Mouse (Mus musculus): Measurements from ENCODE around the gene Cnmd. TPM values are rescaled to one million over a fixed set of nuclear protein-coding genes. Genes with fewer than 3 reads are reported as not detected.

The Cnmd gene
- polyA plus RNA-seq, 1 experiment from 2014 or later, result 8.6 TPM

DNA sequence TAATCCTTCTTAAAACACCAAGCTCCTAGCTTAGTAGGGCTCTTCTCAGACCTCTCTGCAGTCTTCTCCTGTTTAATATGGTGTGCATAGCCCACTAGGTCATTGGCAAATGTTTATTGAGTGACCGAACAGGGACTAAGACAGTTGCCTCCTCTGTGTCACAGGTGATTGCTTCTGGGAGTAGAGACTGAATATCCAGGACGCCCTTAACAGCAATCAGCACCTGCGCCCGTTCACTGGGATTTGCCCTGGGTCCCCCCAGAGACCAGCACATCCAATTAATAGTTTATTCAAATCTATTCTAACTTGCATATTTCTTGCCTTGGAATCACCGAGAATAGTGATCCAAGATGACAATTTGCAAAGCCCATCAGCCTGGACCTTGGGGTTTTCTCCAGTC is 10.6 kb upstream of the Cnmd start:
- Histone ChIP-seq H3K4me1 (peaks cover 29% of the 10 kb centered on the region), H3K4me2 (no peak overlapping the region), H3K9me3 (no peaks in the 10 kb centered on the region), H3K4me3 (replicated peaks) (no peak overlapping the region), H3K27ac (no peak overlapping the region; the same call in 1 of the 2 replicates), H3K36me3 (replicated peaks) (no peaks in the 10 kb centered on the region), H3K27me3 (no peaks in the 10 kb centered on the region), H3K9ac (no peak overlapping the region)
- 77% methylated on average over 5 of the region's 5 CpGs for WGBS
- no peak for ATAC-seq (ENCODE audit: low FRiP score)

DNA sequence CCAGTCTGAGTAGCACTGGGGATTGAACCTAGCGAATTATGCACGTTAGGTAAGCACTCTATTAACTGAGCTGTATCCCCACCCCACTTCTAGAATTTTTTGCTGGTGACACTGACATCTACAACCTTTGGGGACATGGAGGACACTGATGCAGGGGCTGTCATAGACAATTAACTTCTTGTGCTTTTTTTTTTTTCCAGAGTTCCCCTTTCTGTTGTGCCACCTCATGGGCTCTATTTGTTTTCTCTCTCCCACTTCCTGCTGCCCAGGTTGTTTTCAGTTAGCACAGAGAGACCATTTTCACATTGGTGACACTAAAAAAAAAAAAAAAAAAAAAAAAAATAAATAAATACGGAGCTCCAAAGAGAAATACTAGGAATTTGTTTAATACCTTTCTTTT is 9.0 kb upstream of the Cnmd start:
- WGBS, result 85% methylated on average over 3 of the region's 3 CpGs
- H3K27me3 ChIP-seq, result no peaks in the 10 kb centered on the region
- no peak overlapping the region for H3K4me3 ChIP-seq (replicated peaks)
- no peak overlapping the region for H3K27ac ChIP-seq
- ATAC-seq (ENCODE audit: low FRiP score), result no peak
- no peak overlapping the region for H3K4me2 ChIP-seq
- H3K36me3 ChIP-seq (replicated peaks), result no peaks in the 10 kb centered on the region
- H3K9me3 ChIP-seq, result no peaks in the 10 kb centered on the region
- H3K4me1 ChIP-seq, result peaks cover 16% of the 10 kb centered on the region
- H3K9ac ChIP-seq, result no peak overlapping the region

DNA sequence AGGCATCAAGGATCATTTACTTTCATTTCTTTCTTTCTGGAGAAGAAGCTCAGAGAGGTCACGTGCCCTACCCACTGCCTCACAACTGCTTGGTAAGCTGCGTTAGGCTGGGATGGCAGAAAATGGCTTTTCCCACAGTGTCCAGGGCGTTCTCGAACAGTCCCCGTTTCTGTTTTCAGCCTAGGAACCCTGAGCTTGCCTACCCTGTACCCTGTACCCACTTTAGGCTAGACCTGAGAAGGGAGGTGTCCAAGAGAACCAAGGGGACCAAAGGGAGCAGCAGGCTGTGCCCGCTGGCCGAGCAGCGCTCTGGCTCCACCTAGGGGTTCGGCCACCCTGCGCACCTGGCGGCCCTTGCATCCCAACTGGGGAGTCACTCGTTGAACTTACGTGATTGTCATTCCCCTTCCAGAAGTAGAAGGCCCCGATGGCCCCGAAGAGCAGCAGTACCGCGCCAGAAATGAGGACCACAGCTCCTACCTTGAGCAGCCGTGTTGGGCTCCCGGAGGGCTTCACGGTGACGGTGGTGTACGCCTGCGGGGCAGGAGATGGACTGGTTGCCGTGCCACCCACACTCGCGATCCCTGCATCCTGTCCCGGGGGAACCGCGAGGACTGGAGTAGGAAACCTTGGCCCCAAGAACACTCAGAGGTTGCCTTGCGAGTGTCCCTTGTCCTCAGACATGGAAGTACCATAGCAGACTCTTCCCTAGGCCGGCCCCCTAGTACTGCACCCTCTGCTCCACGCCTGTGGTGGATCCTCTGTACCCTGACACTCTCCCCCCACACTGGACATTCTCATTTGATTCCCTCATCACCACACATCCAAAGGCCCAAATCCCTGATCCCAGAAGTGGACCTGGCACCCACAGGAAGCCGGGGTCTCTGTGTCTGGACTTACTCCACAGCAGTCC is 709 bp downstream of the Cnmd start:
- H3K4me2 ChIP-seq, result peak overlapping the region; percentile 48
- peaks cover 10% of the 10 kb centered on the region; the same call in 1 of the 2 replicates for H3K27me3 ChIP-seq
- no peak overlapping the region for H3K9ac ChIP-seq
- ATAC-seq (ENCODE audit: low FRiP score), result peak; percentile 87
- peaks cover 15% of the 10 kb centered on the region for H3K4me1 ChIP-seq
- H3K36me3 ChIP-seq (replicated peaks), result no peaks in the 10 kb centered on the region
- WGBS, result 18% methylated on average over 33 of the region's 33 CpGs
- no peaks in the 10 kb centered on the region for H3K9me3 ChIP-seq
- no peak overlapping the region for H3K27ac ChIP-seq
- peak overlapping the region; percentile 24 for H3K4me3 ChIP-seq (replicated peaks)

DNA sequence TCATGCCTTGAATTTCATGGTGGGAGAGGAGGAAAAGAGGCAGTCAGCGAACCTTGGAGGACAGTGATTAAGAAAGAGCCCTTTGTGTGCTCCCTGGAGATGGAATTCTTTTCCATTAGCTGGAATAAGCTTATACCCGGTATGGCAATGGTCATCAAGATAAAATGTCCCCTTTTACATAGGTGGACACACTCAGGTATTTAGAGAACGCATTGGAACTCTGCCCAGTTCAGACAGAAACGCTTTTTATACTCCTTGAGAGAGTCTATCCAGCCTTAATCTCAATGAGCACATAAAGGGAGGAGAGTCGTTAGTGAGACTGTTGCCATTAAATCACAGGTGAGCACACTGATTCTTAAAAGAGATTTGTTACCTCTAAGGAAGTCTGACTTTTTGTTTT is 1.5 kb downstream of the Cnmd start:
- no peak overlapping the region for H3K27ac ChIP-seq
- 37% methylated on average over 5 of the region's 5 CpGs for WGBS
- H3K9me3 ChIP-seq, result no peaks in the 10 kb centered on the region
- no peak overlapping the region for H3K4me3 ChIP-seq (replicated peaks)
- H3K4me2 ChIP-seq, result no peak overlapping the region
- H3K9ac ChIP-seq, result no peak overlapping the region
- H3K4me1 ChIP-seq, result peaks cover 15% of the 10 kb centered on the region
- peaks cover 10% of the 10 kb centered on the region; the same call in 1 of the 2 replicates for H3K27me3 ChIP-seq
- ATAC-seq (ENCODE audit: low FRiP score), result no peak
- no peaks in the 10 kb centered on the region for H3K36me3 ChIP-seq (replicated peaks)

DNA sequence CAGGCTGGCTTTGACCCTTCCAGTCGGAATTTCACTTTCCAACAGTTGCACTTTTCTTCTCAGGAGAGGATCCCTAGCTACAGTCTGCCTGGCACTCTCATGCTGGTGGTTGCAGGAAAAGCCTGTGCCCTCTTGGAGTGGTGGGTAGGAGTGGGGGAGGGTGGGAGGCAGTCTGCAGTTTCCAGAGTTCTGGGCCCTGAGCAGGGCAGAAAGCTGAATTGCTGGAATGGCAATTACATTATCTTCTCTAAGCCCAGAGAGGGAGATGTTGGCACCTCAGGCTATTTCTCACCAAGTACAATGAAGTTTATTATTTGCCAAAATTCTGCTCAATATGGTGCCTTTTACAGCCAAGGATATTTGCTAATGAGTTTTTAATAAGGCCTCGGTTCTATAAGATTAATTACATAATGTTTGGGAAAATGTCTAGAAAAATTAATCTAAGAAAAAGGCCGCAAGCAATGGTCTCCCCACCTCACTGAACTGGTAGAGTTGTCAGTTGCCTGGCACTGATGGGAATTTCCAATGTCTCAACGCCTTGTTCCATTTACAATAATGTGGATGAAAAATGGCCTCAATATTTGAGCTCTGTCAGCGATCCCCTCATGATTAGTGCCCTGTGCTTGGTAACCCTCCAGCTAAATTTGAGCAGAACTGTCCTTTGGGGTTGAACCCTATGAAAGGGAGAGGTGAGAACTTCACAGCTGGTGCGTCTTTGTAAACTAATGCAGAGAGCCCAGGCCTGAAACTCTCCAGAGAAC is 3.0 kb downstream of the Cnmd start:
- peaks cover 10% of the 10 kb centered on the region; the same call in 1 of the 2 replicates for H3K27me3 ChIP-seq
- WGBS, result 84% methylated on average over 6 of the region's 6 CpGs
- H3K4me1 ChIP-seq, result peaks cover 15% of the 10 kb centered on the region
- no peak for ATAC-seq (ENCODE audit: low FRiP score)
- H3K4me2 ChIP-seq, result no peak overlapping the region
- H3K36me3 ChIP-seq (replicated peaks), result no peaks in the 10 kb centered on the region
- no peak overlapping the region for H3K27ac ChIP-seq
- no peak overlapping the region for H3K9ac ChIP-seq
- H3K4me3 ChIP-seq (replicated peaks), result no peak overlapping the region
- H3K9me3 ChIP-seq, result no peaks in the 10 kb centered on the region

DNA sequence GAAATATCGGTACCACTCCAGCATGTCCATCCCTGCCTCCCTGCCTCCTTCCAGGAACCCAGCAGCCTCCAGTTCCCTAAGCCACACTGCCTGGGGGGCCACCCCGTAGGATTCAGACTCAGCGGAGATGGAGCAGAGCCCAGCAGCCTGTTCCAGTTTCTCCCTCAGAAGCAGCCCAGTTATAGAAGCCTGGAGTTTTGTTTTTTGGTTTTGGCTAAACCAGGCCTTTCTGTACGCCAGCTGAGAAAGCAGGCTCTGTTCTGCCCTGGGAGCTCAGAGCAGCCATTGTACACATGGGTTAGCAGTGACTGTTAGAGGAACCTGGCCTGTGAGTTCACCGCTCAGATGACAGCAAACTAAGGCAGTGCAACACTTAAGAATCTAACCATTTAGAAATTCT is 3.7 kb downstream of the Cnmd start:
- 80% methylated on average over 5 of the region's 5 CpGs for WGBS
- peaks cover 10% of the 10 kb centered on the region; the same call in 1 of the 2 replicates for H3K27me3 ChIP-seq
- H3K4me3 ChIP-seq (replicated peaks), result no peak overlapping the region
- H3K4me2 ChIP-seq, result no peak overlapping the region
- no peaks in the 10 kb centered on the region for H3K9me3 ChIP-seq
- H3K27ac ChIP-seq, result no peak overlapping the region
- ATAC-seq (ENCODE audit: low FRiP score), result no peak
- no peaks in the 10 kb centered on the region for H3K36me3 ChIP-seq (replicated peaks)
- peaks cover 15% of the 10 kb centered on the region for H3K4me1 ChIP-seq
- no peak overlapping the region for H3K9ac ChIP-seq

DNA sequence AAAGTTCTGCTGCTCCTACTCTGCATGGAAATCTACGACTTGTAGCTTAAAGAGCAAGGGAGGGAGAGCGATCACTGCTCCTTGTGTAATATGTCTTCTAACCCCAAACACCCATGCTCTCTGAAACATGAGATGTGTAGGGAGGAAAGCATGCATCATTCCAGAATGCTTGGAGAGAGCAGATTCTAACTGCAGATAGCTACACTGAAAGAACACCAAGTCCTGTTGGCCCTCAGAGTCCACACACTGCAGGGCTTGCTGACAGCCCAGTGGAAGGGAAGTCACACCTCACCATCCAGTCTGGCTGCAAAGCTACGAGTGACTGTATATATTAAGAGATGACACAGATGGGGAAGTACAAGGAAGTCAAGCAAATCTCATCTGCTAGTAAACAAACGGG is 9.3 kb downstream of the Cnmd start:
- H3K27ac ChIP-seq, result no peak overlapping the region
- ATAC-seq (ENCODE audit: low FRiP score), result no peak
- no peaks in the 10 kb centered on the region for H3K9me3 ChIP-seq
- no peak overlapping the region for H3K4me2 ChIP-seq
- H3K36me3 ChIP-seq (replicated peaks), result no peaks in the 10 kb centered on the region
- no peaks in the 10 kb centered on the region for H3K27me3 ChIP-seq
- H3K9ac ChIP-seq, result no peak overlapping the region
- no peaks in the 10 kb centered on the region for H3K4me1 ChIP-seq
- 81% methylated on average over 4 of the region's 4 CpGs for WGBS
- H3K4me3 ChIP-seq (replicated peaks), result no peak overlapping the region

DNA sequence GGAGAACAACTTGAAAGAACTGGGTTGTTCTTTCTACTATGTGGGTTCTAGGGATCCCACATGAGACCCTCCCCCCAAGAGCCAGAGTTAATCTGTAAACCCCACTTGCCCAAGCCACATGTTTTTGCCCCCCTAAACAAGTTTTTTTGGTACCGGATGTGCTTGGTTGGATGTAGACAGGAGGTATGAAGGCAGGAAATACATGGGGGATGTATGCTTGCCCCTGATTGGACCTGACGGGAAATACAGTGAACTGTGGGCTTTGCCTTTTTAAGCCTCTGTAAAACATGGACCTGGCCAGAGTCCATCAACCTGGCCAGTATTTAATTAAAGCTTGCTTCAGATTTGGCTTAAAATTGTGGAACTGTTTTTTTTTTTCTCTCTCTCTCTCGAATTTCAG is 12.3 kb downstream of the Cnmd start:
- Histone ChIP-seq H3K4me1 (peaks cover 8% of the 10 kb centered on the region), H3K36me3 (replicated peaks) (no peaks in the 10 kb centered on the region), H3K4me2 (no peak overlapping the region), H3K9ac (no peak overlapping the region), H3K4me3 (replicated peaks) (no peak overlapping the region), H3K27me3 (no peaks in the 10 kb centered on the region), H3K9me3 (no peaks in the 10 kb centered on the region), H3K27ac (no peak overlapping the region)
- WGBS, result 84% methylated on average over 3 of the region's 3 CpGs
- ATAC-seq (ENCODE audit: low FRiP score), result no peak

DNA sequence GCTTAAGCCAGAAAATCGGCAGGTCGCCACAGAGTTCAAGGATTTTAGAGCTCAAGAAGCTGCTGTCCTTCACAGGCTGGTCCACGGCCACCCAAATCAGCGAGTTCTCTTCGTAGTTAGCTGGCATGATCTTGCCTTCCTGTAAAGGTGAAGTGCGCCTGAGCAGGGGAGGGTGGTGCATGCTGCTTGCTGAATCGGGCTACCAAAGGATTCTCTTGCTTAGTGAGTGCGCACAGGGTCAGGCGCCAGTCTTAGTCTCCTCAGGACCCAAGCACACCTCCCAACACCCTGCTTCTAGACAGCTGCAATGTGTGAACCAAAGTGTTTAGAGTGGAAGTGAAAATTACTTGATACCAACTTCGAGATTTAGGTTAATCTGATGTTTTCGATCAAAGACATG is 16.6 kb downstream of the Cnmd start:
- no peak for ATAC-seq (ENCODE audit: low FRiP score)
- no peak overlapping the region for H3K27ac ChIP-seq

DNA sequence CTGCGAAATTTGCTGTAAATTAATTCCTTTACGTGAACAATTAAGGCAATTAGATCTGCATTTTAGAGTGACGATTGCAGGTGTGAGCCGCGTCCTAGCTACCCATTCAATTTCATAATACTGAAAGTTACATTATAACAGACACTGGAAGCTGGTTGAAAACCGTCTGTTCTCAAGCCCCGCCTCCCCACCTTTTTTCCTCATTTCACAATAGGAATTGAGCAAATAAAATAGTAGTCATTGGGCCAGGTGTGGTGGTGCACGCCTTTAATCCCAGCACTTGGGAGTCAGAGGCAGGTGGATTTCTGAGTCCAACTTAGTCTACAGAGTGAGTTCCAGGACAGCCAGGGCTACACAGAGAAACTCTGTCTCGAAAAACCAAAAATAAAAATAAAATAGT is 19.9 kb downstream of the Cnmd start:
- H3K36me3 ChIP-seq (replicated peaks), result no peaks in the 10 kb centered on the region
- WGBS, result 79% methylated on average over 9 of the region's 9 CpGs
- no peak overlapping the region for H3K4me2 ChIP-seq
- peaks cover 10% of the 10 kb centered on the region for H3K4me1 ChIP-seq
- no peak for ATAC-seq (ENCODE audit: low FRiP score)
- H3K27me3 ChIP-seq, result no peaks in the 10 kb centered on the region
- no peak overlapping the region for H3K4me3 ChIP-seq (replicated peaks)
- H3K27ac ChIP-seq, result no peak overlapping the region
- H3K9me3 ChIP-seq, result no peaks in the 10 kb centered on the region
- no peak overlapping the region for H3K9ac ChIP-seq

More for the DNA sequence above, 16.6 kb downstream of the Cnmd start:
- H3K4me2 ChIP-seq, result no peak overlapping the region
- no peaks in the 10 kb centered on the region for H3K27me3 ChIP-seq
- H3K4me3 ChIP-seq (replicated peaks), result no peak overlapping the region
- WGBS, result 40% methylated on average over 11 of the region's 11 CpGs
- no peaks in the 10 kb centered on the region for H3K36me3 ChIP-seq (replicated peaks)
- H3K4me1 ChIP-seq, result peaks cover 10% of the 10 kb centered on the region
- no peaks in the 10 kb centered on the region for H3K9me3 ChIP-seq
- no peak overlapping the region for H3K9ac ChIP-seq

DNA sequence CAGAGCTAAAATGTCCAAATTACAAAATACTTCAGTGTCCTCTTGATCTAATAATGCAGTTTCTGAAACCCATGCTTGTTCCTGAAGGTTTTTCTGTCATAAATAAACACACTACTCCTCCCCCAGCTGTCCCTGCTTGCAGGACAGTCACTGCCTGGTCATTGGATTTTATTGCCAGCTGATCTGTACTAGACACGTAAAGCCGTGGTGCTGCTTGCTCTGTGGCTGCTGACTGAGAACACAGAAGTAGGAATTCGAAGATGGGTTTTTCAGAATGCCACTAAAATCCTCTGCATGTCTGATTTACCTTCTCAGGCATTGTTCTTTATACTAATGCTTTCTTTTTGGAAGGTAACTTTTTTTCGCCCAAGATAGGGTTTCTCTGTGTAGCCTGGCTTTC is 25.2 kb downstream of the Cnmd start:
- Histone ChIP-seq H3K4me2 (no peak overlapping the region), H3K9me3 (no peaks in the 10 kb centered on the region), H3K27ac (no peak overlapping the region), H3K4me1 (no peaks in the 10 kb centered on the region), H3K27me3 (no peaks in the 10 kb centered on the region), H3K4me3 (replicated peaks) (no peak overlapping the region), H3K36me3 (replicated peaks) (peaks cover 6% of the 10 kb centered on the region), H3K9ac (no peak overlapping the region)
- WGBS, result 82% methylated on average over 4 of the region's 4 CpGs
- no peak for ATAC-seq (ENCODE audit: low FRiP score)

DNA sequence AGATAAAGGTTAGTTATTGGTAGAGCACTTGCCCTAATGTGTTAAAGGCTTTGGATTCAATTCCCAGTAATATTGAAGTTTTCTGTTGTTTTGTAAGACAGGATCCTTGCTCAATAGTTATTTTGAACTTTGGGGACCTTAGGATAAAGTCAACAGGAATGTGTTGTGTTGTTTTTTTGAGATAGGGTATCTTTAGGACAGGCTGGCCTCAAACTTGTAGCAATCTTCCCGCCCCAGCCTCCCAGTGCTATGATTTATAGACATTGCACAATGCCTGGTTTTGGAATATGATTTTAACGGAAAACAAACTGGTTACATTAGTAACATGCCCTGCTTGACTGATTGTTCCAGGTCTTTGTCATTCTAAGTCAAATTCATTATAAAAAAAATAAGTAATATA is 28.8 kb downstream of the Cnmd start:
- no peaks in the 10 kb centered on the region for H3K9me3 ChIP-seq
- H3K27me3 ChIP-seq, result no peaks in the 10 kb centered on the region
- peaks cover 20% of the 10 kb centered on the region for H3K36me3 ChIP-seq (replicated peaks)
- WGBS, result 95% methylated on average over 2 of the region's 2 CpGs
- no peaks in the 10 kb centered on the region for H3K4me1 ChIP-seq
- H3K4me2 ChIP-seq, result no peak overlapping the region
- H3K27ac ChIP-seq, result no peak overlapping the region
- H3K9ac ChIP-seq, result no peak overlapping the region
- ATAC-seq (ENCODE audit: low FRiP score), result no peak
- H3K4me3 ChIP-seq (replicated peaks), result no peak overlapping the region
